Mouse (Mus musculus): ENCODE measurements around the gene Sipa1l1. TPM values are rescaled to one million over a fixed set of nuclear protein-coding genes. Genes with fewer than 3 reads are reported as not detected.

Gene Sipa1l1
- total and polyA plus RNA-seq, 3 experiments, result 13.6 to 36.7 (median 23.6) TPM

DNA sequence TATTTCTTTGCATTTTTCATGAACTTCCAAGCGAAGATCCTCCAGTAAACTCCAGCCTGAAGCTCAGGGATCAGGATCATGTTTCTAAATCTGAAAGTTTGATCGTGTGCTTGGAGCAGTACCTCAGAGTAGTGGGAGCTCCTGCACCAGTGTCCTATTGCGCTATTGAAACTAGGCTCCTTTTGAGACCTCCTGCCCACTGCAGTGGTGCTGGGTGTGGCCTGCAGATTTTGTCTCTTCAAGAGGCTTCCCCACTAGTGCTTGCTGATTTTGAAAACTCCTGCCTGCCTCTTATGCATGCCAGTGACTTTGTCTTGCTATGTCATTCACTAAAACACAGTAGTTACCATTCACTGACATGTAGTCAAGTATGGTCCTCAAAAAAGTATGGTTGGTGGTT is 213.8 kb downstream of the Sipa1l1 start:
- peaks cover 14 to 45% of the 10 kb centered on the region in 2 experiments for H3K36me3 ChIP-seq (replicated peaks in 1 of 2; ENCODE audit: control insufficient read depth in 1 of 2, insufficient read depth in 1 of 2, low read length in 1 of 2)
- in situ Hi-C loops (cut with MboI; ENCODE audit: low pct_ligation_motif_present, low pct_unique_long_range_greater_than_20kb, low sequenced_read_pairs), result no loop called here
- no peak overlapping the region for H3K27ac ChIP-seq (ENCODE audit: insufficient read depth, low read depth)
- no peak overlapping the region for H3K4me2 ChIP-seq (ENCODE audit: insufficient read depth, low read depth, poor library complexity, severe bottlenecking)
- dilution Hi-C loops (cut with MboI; ENCODE audit: extremely low pct_ligation_motif_present, extremely low pct_unique_long_range_greater_than_20kb, low sequenced_read_pairs), result no loop called here
- DNase-seq (ENCODE audit: extremely low read depth), result no peak
- no peaks in the 10 kb centered on the region for H3K27me3 ChIP-seq (replicated peaks)
- H3K4me1 ChIP-seq (ENCODE audit: control insufficient read depth in 1 of 2, insufficient read depth in 2 of 2), result peaks cover 11 to 29% of the 10 kb centered on the region in 2 experiments
- no peak overlapping the region for H3K9ac ChIP-seq (ENCODE audit: insufficient read depth, low read depth)
- TF ChIP-seq ZC3H11A (IDR thresholded peaks at IDR 0.05; ENCODE audit: low read depth, low read length) (no peak), MYC (IDR thresholded peaks at IDR 0.05; ENCODE audit: low read depth, low read length) (no peak), USF1 (IDR thresholded peaks at IDR 0.05; ENCODE audit: low read depth, low read length) (no peak), CTCF (conservative IDR thresholded peaks at IDR 0.05 in 1 of 2, IDR thresholded peaks at IDR 0.05 in 1 of 2; ENCODE audit: low read depth in 2 of 2, low read length in 2 of 2) (no peak), TBP (conservative IDR thresholded peaks at IDR 0.05; ENCODE audit: low read depth, low read length) (no peak), POLR2AphosphoS2 (IDR thresholded peaks at IDR 0.05; ENCODE audit: low read depth, low read length) (no peak), SIN3A (IDR thresholded peaks at IDR 0.05; ENCODE audit: low read length) (no peak), MAFK (IDR thresholded peaks at IDR 0.05; ENCODE audit: insufficient replicate concordance, low read length) (no peak), USF2 (conservative IDR thresholded peaks at IDR 0.05; ENCODE audit: low read depth, low read length) (no peak), SMC3 (IDR thresholded peaks at IDR 0.05; ENCODE audit: low read depth, low read length) (no peak), HCFC1 (IDR thresholded peaks at IDR 0.05; ENCODE audit: low read depth, low read length) (no peak), MAZ (IDR thresholded peaks at IDR 0.05; ENCODE audit: low read depth, low read length) (no peak), MAX (IDR thresholded peaks at IDR 0.05; ENCODE audit: low read length) (no peak), NELFE (IDR thresholded peaks at IDR 0.05; ENCODE audit: low read depth, low read length) (no peak), MEF2A (IDR thresholded peaks at IDR 0.05; ENCODE audit: borderline replicate concordance, low read depth, low read length) (no peak), ELF1 (IDR thresholded peaks at IDR 0.05; ENCODE audit: low read depth, low read length) (no peak)
- H3K79me2 ChIP-seq (replicated peaks; ENCODE audit: control insufficient read depth, extremely low read depth, insufficient read depth, poor library complexity, severe bottlenecking), result no peaks in the 10 kb centered on the region
- H3K9me3 ChIP-seq (replicated peaks; ENCODE audit: low read length), result peaks cover 2% of the 10 kb centered on the region
- no peak overlapping the region for H3K4me3 ChIP-seq (replicated peaks in 1 of 3; ENCODE audit: low read depth in 2 of 3, low read length in 2 of 3, poor library complexity in 1 of 3)

DNA sequence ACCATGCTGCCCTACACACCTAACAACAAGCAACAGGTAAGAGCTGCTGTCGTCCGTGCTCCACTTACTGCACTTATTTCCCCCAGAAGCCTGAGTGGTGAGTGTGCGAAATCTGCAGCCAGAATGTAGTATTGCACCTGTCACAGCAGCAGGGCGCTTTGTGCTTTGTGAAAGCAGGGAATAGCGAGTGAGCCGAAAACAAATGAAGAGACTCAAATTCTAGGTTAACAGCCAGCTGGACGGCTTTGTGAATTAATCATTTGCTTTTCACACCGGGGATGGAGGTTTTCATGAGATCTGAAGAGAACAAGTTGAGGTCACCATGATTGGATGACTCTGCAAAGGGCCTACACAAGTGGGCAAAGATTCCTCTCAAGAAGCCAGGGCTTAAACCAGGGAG is 215.6 kb downstream of the Sipa1l1 start:
- no peak overlapping the region for H3K4me2 ChIP-seq (ENCODE audit: insufficient read depth, low read depth, poor library complexity, severe bottlenecking)
- H3K79me2 ChIP-seq (replicated peaks; ENCODE audit: control insufficient read depth, extremely low read depth, insufficient read depth, poor library complexity, severe bottlenecking), result no peaks in the 10 kb centered on the region
- peaks cover 11 to 47% of the 10 kb centered on the region in 2 experiments for H3K4me1 ChIP-seq (ENCODE audit: control insufficient read depth in 1 of 2, insufficient read depth in 2 of 2)
- no peak for DNase-seq (ENCODE audit: extremely low read depth)
- peaks cover 2% of the 10 kb centered on the region for H3K9me3 ChIP-seq (replicated peaks; ENCODE audit: low read length)
- no peaks in the 10 kb centered on the region for H3K27me3 ChIP-seq (replicated peaks)
- in situ Hi-C loops (cut with MboI; ENCODE audit: low pct_ligation_motif_present, low pct_unique_long_range_greater_than_20kb, low sequenced_read_pairs) (no loop called here), dilution Hi-C loops (cut with MboI; ENCODE audit: extremely low pct_ligation_motif_present, extremely low pct_unique_long_range_greater_than_20kb, low sequenced_read_pairs) (no loop called here)
- peaks cover 14 to 49% of the 10 kb centered on the region in 2 experiments for H3K36me3 ChIP-seq (replicated peaks in 1 of 2; ENCODE audit: control insufficient read depth in 1 of 2, insufficient read depth in 1 of 2, low read length in 1 of 2)
- TF ChIP-seq USF2 (conservative IDR thresholded peaks at IDR 0.05; ENCODE audit: low read depth, low read length) (no peak), MYC (IDR thresholded peaks at IDR 0.05; ENCODE audit: low read depth, low read length) (no peak), GABPA (IDR thresholded peaks at IDR 0.05; ENCODE audit: insufficient replicate concordance, low read depth, low read length) (no peak), RCOR1 (conservative IDR thresholded peaks at IDR 0.05; ENCODE audit: low read depth, low read length) (no peak), EP300 (IDR thresholded peaks at IDR 0.05; ENCODE audit: low read length) (no peak), MAX (IDR thresholded peaks at IDR 0.05; ENCODE audit: low read length) (no peak), POLR2A (IDR thresholded peaks at IDR 0.05; ENCODE audit: low read depth, low read length) (no peak), RAD21 (IDR thresholded peaks at IDR 0.05; ENCODE audit: low read depth, low read length) (no peak), JUN (IDR thresholded peaks at IDR 0.05; ENCODE audit: insufficient read depth, low read depth, low read length) (no peak), POLR2AphosphoS2 (IDR thresholded peaks at IDR 0.05; ENCODE audit: low read depth, low read length) (no peak), MAFK (IDR thresholded peaks at IDR 0.05; ENCODE audit: insufficient replicate concordance, low read length) (no peak), SMC3 (IDR thresholded peaks at IDR 0.05; ENCODE audit: low read depth, low read length) (no peak), HCFC1 (IDR thresholded peaks at IDR 0.05; ENCODE audit: low read depth, low read length) (no peak), ELF1 (IDR thresholded peaks at IDR 0.05; ENCODE audit: low read depth, low read length) (no peak)
- H3K9ac ChIP-seq (ENCODE audit: insufficient read depth, low read depth), result no peak overlapping the region
- no peak overlapping the region for H3K4me3 ChIP-seq (replicated peaks in 1 of 3; ENCODE audit: low read depth in 2 of 3, low read length in 2 of 3, poor library complexity in 1 of 3)
- no peak overlapping the region for H3K27ac ChIP-seq (ENCODE audit: insufficient read depth, low read depth)
